Mouse (Mus musculus): ENCODE results near the gene Olfr281.
"Not testable (repeated sequence)": the region's sequence is repeated elsewhere in the genome, so short reads cannot be mapped to it uniquely, and the experiment has no call there.

- TF ChIP-seq POLR2A (IDR thresholded peaks at IDR 0.05; ENCODE audit: control insufficient read depth, low read depth, low read length); CTCF (IDR thresholded peaks at IDR 0.05; ENCODE audit: control insufficient read depth, insufficient read depth, insufficient replicate concordance, low read depth, low read length): not testable (repeated sequence)
Measured at GRCm38 (mm10) chr15:98417285-98417684, 35.1 kb upstream of the Olfr281 start.
